ENCODE assay signal across 19 mouse cellular contexts in the genomic region with DNA sequence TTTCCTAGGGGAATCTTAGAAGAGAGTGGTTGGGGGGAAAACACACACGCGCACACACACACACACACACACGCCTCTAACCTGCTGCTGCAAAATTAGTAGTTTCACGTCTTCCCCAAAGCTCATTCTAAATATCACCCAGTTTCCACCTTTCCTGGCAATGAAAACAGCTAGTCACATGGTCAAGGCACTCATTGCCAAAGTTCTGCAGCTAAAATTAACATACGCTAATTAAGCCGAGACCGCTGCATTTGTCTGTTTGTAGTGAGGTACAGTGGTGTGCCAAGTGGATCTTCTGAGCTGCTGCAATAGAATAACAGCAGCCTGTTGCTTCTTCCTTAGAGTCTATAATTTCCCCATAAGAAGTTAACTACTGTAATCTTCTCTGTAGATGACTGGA. TPM values are rescaled to one million over a fixed set of nuclear protein-coding genes. Genes with fewer than 3 reads are reported as not detected.
DNase-seq lines count a peak whose midpoint lies in the region; ATAC-seq and TF ChIP-seq lines count a peak whose summit lies in the region.
"Had no signal": no experiment of that assay in that cellular context is flagged by ENCODE, and none has a peak within 500 bp of the region (broad histone marks: within the 10 kb centered on the region; RNA-seq: fewer than 3 reads in every experiment).

No protein-coding gene starts in this region.

- no peaks in the 10 kb centered on the region for H3K36me3 ChIP-seq in heart, adult 2 months (ENCODE audit: control insufficient read depth, insufficient read depth, low read length)
- H3K36me3 ChIP-seq in midbrain, embryonic 14.5 days (ENCODE audit: control insufficient read depth, insufficient read depth, low read length): no peaks in the 10 kb centered on the region
- no peaks in the 10 kb centered on the region for H3K36me3 ChIP-seq in midbrain, embryonic 10.5 days
- H3K36me3 ChIP-seq in intestine, postnatal 0 days (ENCODE audit: control insufficient read depth, insufficient read depth): no peaks in the 10 kb centered on the region
- H3K36me3 ChIP-seq: embryonic facial prominence, embryonic 12.5 days; heart, embryonic 13.5 days; hindbrain, embryonic 12.5 days had no signal

- H3K4me1 ChIP-seq in heart, adult 2 months (ENCODE audit: control insufficient read depth, insufficient read depth, low read length): no peaks in the 10 kb centered on the region
- H3K4me1 ChIP-seq in midbrain, embryonic 14.5 days (ENCODE audit: control insufficient read depth, insufficient read depth, low read length): 0 out of 2 replicates have a peak, but pooled peaks cover 6% of the 10 kb centered on the region
- peaks cover 17% of the 10 kb centered on the region for H3K4me1 ChIP-seq in midbrain, embryonic 10.5 days
- H3K4me1 ChIP-seq in intestine, postnatal 0 days (replicated peaks; ENCODE audit: control insufficient read depth, insufficient read depth, low read length): no peaks in the 10 kb centered on the region
- H3K4me1 ChIP-seq: embryonic facial prominence, embryonic 12.5 days had no signal

- no peak overlapping the region for H3K4me2 ChIP-seq in midbrain, embryonic 14.5 days (ENCODE audit: low read length)
- H3K4me2 ChIP-seq in intestine, postnatal 0 days (replicated peaks; ENCODE audit: low read depth): no peak overlapping the region
- H3K4me2 ChIP-seq: embryonic facial prominence, embryonic 12.5 days; heart, embryonic 13.5 days; hindbrain, embryonic 12.5 days had no signal

- H3K9me3 ChIP-seq in midbrain, embryonic 14.5 days (ENCODE audit: control insufficient read depth, low read length): no peaks in the 10 kb centered on the region
- no peaks in the 10 kb centered on the region for H3K9me3 ChIP-seq in midbrain, embryonic 10.5 days (replicated peaks)
- no peaks in the 10 kb centered on the region for H3K9me3 ChIP-seq in intestine, postnatal 0 days (ENCODE audit: control insufficient read depth)
- H3K9me3 ChIP-seq: embryonic facial prominence, embryonic 12.5 days; heart, embryonic 13.5 days; hindbrain, embryonic 12.5 days had no signal

- intact Hi-C loops in heart, adult 2 months (cut with DNase I): no loop called here

- no peak for TF ChIP-seq CTCF in heart, adult 2 months (IDR thresholded peaks at IDR 0.05)
- no peak for TF ChIP-seq CTCF in brain, embryonic 14.5 days (IDR thresholded peaks at IDR 0.05; ENCODE audit: borderline replicate concordance, extremely low read depth, insufficient read depth, insufficient read length)
- no peak for TF ChIP-seq CTCF in intestine, postnatal 0 days (IDR thresholded peaks at IDR 0.05; ENCODE audit: low read depth)

- H3K27me3 ChIP-seq in heart, adult 2 months (ENCODE audit: control insufficient read depth, insufficient read depth, low read length): no peaks in the 10 kb centered on the region
- no peaks in the 10 kb centered on the region for H3K27me3 ChIP-seq in midbrain, embryonic 14.5 days (ENCODE audit: control insufficient read depth, insufficient read depth, low read length)
- H3K27me3 ChIP-seq in midbrain, embryonic 10.5 days (ENCODE audit: low read depth, poor library complexity, severe bottlenecking): no peaks in the 10 kb centered on the region; the same call in 1 of the 2 replicates
- no peaks in the 10 kb centered on the region for H3K27me3 ChIP-seq in intestine, postnatal 0 days (replicated peaks; ENCODE audit: control insufficient read depth, insufficient read depth, low read length)
- H3K27me3 ChIP-seq: embryonic facial prominence, embryonic 12.5 days; heart, embryonic 13.5 days had no signal

- TF ChIP-seq EP300 in heart, adult 2 months (IDR thresholded peaks at IDR 0.05; ENCODE audit: insufficient read depth, low read depth, low read length): no peak

- H3K27ac ChIP-seq in heart, adult 2 months: no peak overlapping the region
- H3K27ac ChIP-seq in midbrain, embryonic 14.5 days (replicated peaks; ENCODE audit: low read depth, low read length): no peak overlapping the region
- no peak overlapping the region for H3K27ac ChIP-seq in midbrain, embryonic 10.5 days (replicated peaks)
- no peak overlapping the region for H3K27ac ChIP-seq in intestine, postnatal 0 days (ENCODE audit: low read depth, low read length)
- H3K27ac ChIP-seq: embryonic facial prominence, embryonic 12.5 days; heart, embryonic 13.5 days; hindbrain, embryonic 12.5 days had no signal

- peak; percentile 19 for DNase-seq in heart, adult 11 months
- no peak for DNase-seq in heart, adult 2 months
- peak; percentile 4 for DNase-seq in midbrain, embryonic 14.5 days
- no peak for DNase-seq in midbrain, embryonic 10.5 days (ENCODE audit: low spot score)
- peak; percentile 89 for DNase-seq in brain, embryonic 14.5 days (ENCODE audit: low read depth)
- no peak for DNase-seq in thymus, adult 18-20 months
- DNase-seq: adrenal gland, adult 8-10 months; adrenal gland, postnatal 36 days; cerebellum, adult 11-12 months; cerebellum, adult 9-10 months; cerebellum, postnatal 25 days; gastrocnemius, postnatal 36 days; heart, postnatal 36 days; kidney, adult 18-20 months had no signal

- ATAC-seq in midbrain, embryonic 14.5 days (ENCODE audit: low FRiP score, low TSS enrichment): no peak
- no peak for ATAC-seq in intestine, postnatal 0 days
- ATAC-seq: hindbrain, embryonic 16.5 days had no signal

- 80% methylated on average over 7 of the region's 7 CpGs for WGBS in heart, adult 2 months
- 95% methylated on average over 7 of the region's 7 CpGs for WGBS in midbrain, embryonic 14.5 days
- 96% methylated on average over 7 of the region's 7 CpGs for WGBS in midbrain, embryonic 10.5 days
- 92% methylated on average over 7 of the region's 7 CpGs for WGBS in intestine, postnatal 0 days

- no peak overlapping the region for H3K4me3 ChIP-seq in heart, adult 2 months
- no peak overlapping the region for H3K4me3 ChIP-seq in midbrain, embryonic 14.5 days (replicated peaks; ENCODE audit: low read depth, low read length)
- H3K4me3 ChIP-seq in midbrain, embryonic 10.5 days: no peak overlapping the region
- H3K4me3 ChIP-seq in intestine, postnatal 0 days (ENCODE audit: low read depth, low read length): no peak overlapping the region
- H3K4me3 ChIP-seq: embryonic facial prominence, embryonic 12.5 days; heart, embryonic 13.5 days; hindbrain, embryonic 12.5 days had no signal

- no peak overlapping the region for H3K9ac ChIP-seq in heart, adult 2 months (ENCODE audit: low read depth, low read length)
- no peak overlapping the region for H3K9ac ChIP-seq in midbrain, embryonic 14.5 days (replicated peaks; ENCODE audit: low read length)
- no peak overlapping the region for H3K9ac ChIP-seq in intestine, postnatal 0 days (ENCODE audit: low read depth, low read length)
- H3K9ac ChIP-seq: embryonic facial prominence, embryonic 12.5 days; heart, embryonic 13.5 days; hindbrain, embryonic 12.5 days had no signal

- no peaks in the 10 kb centered on the region for H3K79me2 ChIP-seq in heart, adult 2 months (replicated peaks; ENCODE audit: control insufficient read depth, insufficient read depth, low read length)

- TF ChIP-seq POLR2A in heart, adult 2 months (IDR thresholded peaks at IDR 0.05; ENCODE audit: insufficient read depth, low read depth, low read length): no peak
- no peak for TF ChIP-seq POLR2A in brain, embryonic 14.5 days (IDR thresholded peaks at IDR 0.05; ENCODE audit: borderline replicate concordance, extremely low read depth, insufficient read depth, insufficient read length, poor library complexity, severe bottlenecking)

RNA-seq across cellular contexts. Expression of a gene that starts 32.5 kb away (rescaled TPM):
- under 1 TPM; 0.16 to 0.41 TPM for total RNA-seq in heart, adult 2 months (2021)
- 0.45 and 0.56 TPM in 2 replicates for polyA plus RNA-seq in heart, adult 2 months (2012; rRNA removed)
- polyA plus RNA-seq in midbrain, embryonic 14.5 days (2014; fragmentation: Nextera tagmentation; extraction: Ambion mirVana): 0.16 and 0.24 TPM in 2 replicates
- polyA plus RNA-seq in midbrain, embryonic 10.5 days (2016; fragmentation: Nextera tagmentation; extraction: Ambion mirVana): 0.05 and 0.21 TPM in 2 replicates
- polyA plus RNA-seq in brain, embryonic 14.5 days (2012; rRNA removed): 0.35 and 0.41 TPM in 2 replicates
- 0.04 and 0.08 TPM in 2 replicates for polyA plus RNA-seq in intestine, postnatal 0 days (2015; fragmentation: Nextera tagmentation; extraction: Ambion mirVana)

RNA-seq across cellular contexts. Expression of a gene that starts 32.6 kb away (rescaled TPM):
- 10 to 100 TPM; 10.0 to 11.0 TPM for total RNA-seq in heart, adult 2 months (2021)
- polyA plus RNA-seq in heart, adult 2 months (2012; rRNA removed): 8.7 and 17.2 TPM in 2 replicates
- 2.5 and 5.2 TPM in 2 replicates for polyA plus RNA-seq in midbrain, embryonic 14.5 days (2014; fragmentation: Nextera tagmentation; extraction: Ambion mirVana)
- 8.6 and 9.7 TPM in 2 replicates for polyA plus RNA-seq in midbrain, embryonic 10.5 days (2016; fragmentation: Nextera tagmentation; extraction: Ambion mirVana)
- 4.7 and 5.3 TPM in 2 replicates for polyA plus RNA-seq in brain, embryonic 14.5 days (2012; rRNA removed)
- 2.0 and 3.7 TPM in 2 replicates for polyA plus RNA-seq in intestine, postnatal 0 days (2015; fragmentation: Nextera tagmentation; extraction: Ambion mirVana)

Comparison
In these comparisons a context has a peak if more than half of its experiments do, and no peak if none do; other contexts are left out.
1. DNase-seq: peak in heart, adult 11 months (single experiment), midbrain, embryonic 14.5 days (single experiment) and brain, embryonic 14.5 days (single experiment); none in heart, adult 2 months (0 of 2), midbrain, embryonic 10.5 days (single experiment) and thymus, adult 18-20 months (0 of 2).